In genomic region chr6:89421503-89421902, GRCm38 (mm10) we compare ENCODE assay signal across 9 mouse cellular contexts. TPM values are rescaled to one million over a fixed set of nuclear protein-coding genes. Genes with fewer than 3 reads are reported as not detected.
DNase-seq lines count a peak whose midpoint lies in the region; ATAC-seq and TF ChIP-seq lines count a peak whose summit lies in the region.
"Had no signal": no experiment of that assay in that cellular context is flagged by ENCODE, and none has a peak within 500 bp of the region (broad histone marks: within the 10 kb centered on the region; RNA-seq: fewer than 3 reads in every experiment).

No protein-coding gene starts in this region.

- WGBS in small intestine, adult 2 months, result 83% methylated on average over 6 of the region's 6 CpGs
- WGBS in neural tube, embryonic 15.5 days, result 86% methylated on average over 6 of the region's 6 CpGs

- H3K36me3 ChIP-seq in small intestine, adult 2 months (ENCODE audit: control insufficient read depth, insufficient read depth, low read length), result no peaks in the 10 kb centered on the region
- 0 out of 2 replicates have a peak, but pooled peaks cover 4% of the 10 kb centered on the region for H3K36me3 ChIP-seq in neural tube, embryonic 15.5 days

- H3K27ac ChIP-seq in small intestine, adult 2 months (ENCODE audit: insufficient read depth, low read depth, low read length), result peak overlapping the region; percentile 55; the same call in 1 of the 2 replicates
- no peak overlapping the region for H3K27ac ChIP-seq in neural tube, embryonic 15.5 days (replicated peaks)
- no peak overlapping the region for H3K27ac ChIP-seq in layer of hippocampus, adult 2 months
- H3K27ac ChIP-seq: liver, embryonic 14.5 days had no signal

- H3K4me3 ChIP-seq in small intestine, adult 2 months (ENCODE audit: low read depth, low read length), result no peak overlapping the region
- H3K4me3 ChIP-seq in neural tube, embryonic 15.5 days (replicated peaks), result no peak overlapping the region
- H3K4me3 ChIP-seq in layer of hippocampus, adult 2 months, result no peak overlapping the region
- H3K4me3 ChIP-seq: erythroblast, embryonic 14.5 days had no signal

- H3K9me3 ChIP-seq in neural tube, embryonic 15.5 days (replicated peaks), result no peaks in the 10 kb centered on the region

- no peak for TF ChIP-seq POLR2A in small intestine, adult 2 months (IDR thresholded peaks at IDR 0.05; ENCODE audit: low read depth, low read length)

- ATAC-seq in hematopoietic stem cell, adult 5-6 weeks (replicated peaks in 1 of 2; ENCODE audit: insufficient read depth in 1 of 2, low FRiP score in 2 of 2, low TSS enrichment in 1 of 2, low read depth in 1 of 2, poor library complexity in 2 of 2, severe bottlenecking in 2 of 2), result peak; percentile 88 to 91
- no peak for ATAC-seq in neural tube, embryonic 15.5 days (ENCODE audit: low FRiP score)

- H3K4me2 ChIP-seq in neural tube, embryonic 15.5 days, result no peak overlapping the region

- no peaks in the 10 kb centered on the region for H3K27me3 ChIP-seq in small intestine, adult 2 months (ENCODE audit: control insufficient read depth, insufficient read depth, low read length)
- no peaks in the 10 kb centered on the region for H3K27me3 ChIP-seq in neural tube, embryonic 15.5 days (replicated peaks)

- no peak overlapping the region for H3K9ac ChIP-seq in neural tube, embryonic 15.5 days (replicated peaks)
- H3K9ac ChIP-seq: liver, embryonic 14.5 days had no signal

- DNase-seq in 3T3-L1 (ENCODE audit: low read depth, low spot score) (peak; percentile 35), A20 (ENCODE audit: low read depth, low spot score) (peak; percentile 57)
- no peak for DNase-seq in layer of hippocampus, adult 2 months (ENCODE audit: low spot score in 2 of 2)
- no peak for DNase-seq in gastrocnemius, adult 18-20 months (ENCODE audit: low spot score)

- peaks cover 34% of the 10 kb centered on the region; the same call in 1 of the 2 replicates for H3K4me1 ChIP-seq in small intestine, adult 2 months (ENCODE audit: control insufficient read depth, insufficient read depth, insufficient read length, low read length)
- no peaks in the 10 kb centered on the region for H3K4me1 ChIP-seq in neural tube, embryonic 15.5 days

- no peak for TF ChIP-seq CTCF in small intestine, adult 2 months (IDR thresholded peaks at IDR 0.05; ENCODE audit: extremely low read depth, insufficient read length, insufficient replicate concordance, low read depth, low read length)
- TF ChIP-seq CTCF in layer of hippocampus, adult 2 months (conservative IDR thresholded peaks at IDR 0.05), result no peak

RNA-seq across cellular contexts. Expression of gene Plxna1, which starts 59.1 kb away (rescaled TPM):
- total RNA-seq in hematopoietic stem cell, adult 5-6 weeks (2017), result 9.0 and 14.0 TPM in 2 replicates
- 12.7 and 24.3 TPM in 2 replicates for polyA plus RNA-seq in small intestine, adult 2 months (2012; rRNA removed)
- 34.8 and 36.4 TPM in 2 replicates for polyA plus RNA-seq in neural tube, embryonic 15.5 days (2015; fragmentation: Nextera tagmentation; extraction: Ambion mirVana)
- total RNA-seq in layer of hippocampus, adult 2 months (2021), result 100 to 1,000 TPM; 108 to 120 TPM
- 10 to 100 TPM; 12.2 to 12.4 TPM for total RNA-seq in gastrocnemius, adult 18-20 months (2021)

Comparison
In these comparisons a context has a peak if more than half of its experiments do, and no peak if none do; other contexts are left out.
1. DNase-seq: peak in 3T3-L1 (single experiment) and A20 (single experiment); none in layer of hippocampus, adult 2 months (0 of 2) and gastrocnemius, adult 18-20 months (single experiment).